Mouse (Mus musculus) MEL (cell line): Measurements from ENCODE around the gene Srrm3. TPM values are rescaled to one million over a fixed set of nuclear protein-coding genes. Genes with fewer than 3 reads are reported as not detected.

Experiments
- DNase-seq: peaks from one replicate; pipeline ENCODE4 v3.0.0; 2011; ENCODE audit warnings: low read depth, low spot score
- H3K27ac ChIP-seq: 2 replicates; pipeline ENCODE4 v1.5.1; 2012; ENCODE audit warnings: low read depth, mild to moderate bottlenecking, control low read depth, low read length, moderate library complexity; ENCODE audit not compliant: control insufficient read depth
- H3K27me3 ChIP-seq, 2 experiments: fragments of 150-350 bp in 1 of 2; sonication (generic) in 1 of 2; 2 replicates each; pipeline ENCODE4 v1.6.1; 2012; ENCODE audit warnings: low read length in 2 of 2, mild to moderate bottlenecking in 2 of 2, improper control_type of control experiment in 1 of 2, moderate library complexity in 1 of 2; ENCODE audit not compliant: insufficient read depth in 2 of 2, control insufficient read depth in 1 of 2
- H3K36me3 ChIP-seq, 2 experiments: 2 replicates each; pipeline ENCODE4 v1.6.1; 2012 to 2014; ENCODE audit warnings: low read length in 2 of 2, improper control_type of control experiment in 1 of 2, inconsistent platforms in 1 of 2, mild to moderate bottlenecking in 1 of 2; ENCODE audit not compliant: insufficient read depth in 2 of 2, control insufficient read depth in 1 of 2
- H3K4me1 ChIP-seq, 2 experiments: fragments of 150-350 bp in 1 of 2; sonication (generic) in 1 of 2; 2 replicates each; pipeline ENCODE4 v1.6.1; 2012; ENCODE audit warnings: low read length in 2 of 2, improper control_type of control experiment in 1 of 2, mild to moderate bottlenecking in 1 of 2; ENCODE audit not compliant: insufficient read depth in 2 of 2, control insufficient read depth in 1 of 2
- H3K4me3 ChIP-seq, 2 experiments: fragments of 150-350 bp in 1 of 2; sonication (generic) in 1 of 2; 2 replicates each; pipeline ENCODE4 v1.5.1; 2012; ENCODE audit warnings: low read depth in 2 of 2, low read length in 2 of 2, mild to moderate bottlenecking in 2 of 2, moderate library complexity in 2 of 2, control low read depth in 1 of 2, improper control_type of control experiment in 1 of 2; ENCODE audit not compliant: control insufficient read depth in 1 of 2, insufficient read depth in 1 of 2
- H3K79me2 ChIP-seq: 2 replicates; pipeline ENCODE4 v1.6.1; 2012; ENCODE audit warnings: mild to moderate bottlenecking, low read length, moderate library complexity; ENCODE audit not compliant: control insufficient read depth, poor library complexity, insufficient read depth
- H3K9ac ChIP-seq: 2 replicates; pipeline ENCODE4 v1.6.1; 2012; ENCODE audit warnings: low read depth, mild to moderate bottlenecking, control low read depth, low read length, moderate library complexity; ENCODE audit not compliant: control insufficient read depth, poor library complexity, severe bottlenecking
- H3K9me3 ChIP-seq: fragments of 150-350 bp; sonication (generic); replicated peaks from 2 replicates; pipeline ENCODE4 v1.6.1; 2012; ENCODE audit warnings: mild to moderate bottlenecking, low read length, improper control_type of control experiment, moderate library complexity; ENCODE audit not compliant: insufficient read depth
- BHLHE40 ChIP-seq: IDR thresholded peaks from 2 replicates; pipeline ENCODE4 v1.6.1; 2012; ENCODE audit warnings: low read depth, mild to moderate bottlenecking, inconsistent platforms, low read length, improper control_type of control experiment, borderline replicate concordance
- CHD1 ChIP-seq: IDR thresholded peaks from 2 replicates; pipeline ENCODE4 v1.6.1; 2012; ENCODE audit warnings: low read depth, mild to moderate bottlenecking, inconsistent platforms, low read length, improper control_type of control experiment
- CHD2 ChIP-seq: IDR thresholded peaks from 2 replicates; pipeline ENCODE4 v1.6.1; 2011; ENCODE audit warnings: low read length, improper control_type of control experiment
- E2F4 ChIP-seq: IDR thresholded peaks from 2 replicates; pipeline ENCODE4 v1.6.1; 2011; ENCODE audit warnings: low read depth, low read length, improper control_type of control experiment, borderline replicate concordance
- ELF1 ChIP-seq: IDR thresholded peaks from 2 replicates; pipeline ENCODE4 v1.6.1; 2014; ENCODE audit warnings: low read depth, mild to moderate bottlenecking, inconsistent platforms, low read length, improper control_type of control experiment, moderate library complexity
- EP300 ChIP-seq, 2 experiments: IDR thresholded peaks; 2 replicates each; pipeline ENCODE4 v1.6.1; 2011; ENCODE audit warnings: improper control_type of control experiment in 2 of 2, low read length in 2 of 2, low read depth in 1 of 2, mild to moderate bottlenecking in 1 of 2
- GATA1 ChIP-seq: IDR thresholded peaks from 2 replicates; pipeline ENCODE4 v1.6.1; 2011; ENCODE audit warnings: low read depth, low read length, improper control_type of control experiment
- MAFK ChIP-seq: IDR thresholded peaks from 2 replicates; pipeline ENCODE4 v1.6.1; 2011; ENCODE audit warnings: low read depth, mild to moderate bottlenecking, low read length, improper control_type of control experiment, borderline replicate concordance
- MAZ ChIP-seq: IDR thresholded peaks from 2 replicates; pipeline ENCODE4 v1.6.1; 2012; ENCODE audit warnings: low read depth, mild to moderate bottlenecking, inconsistent platforms, low read length, improper control_type of control experiment
- MEF2A ChIP-seq: IDR thresholded peaks from 2 replicates; pipeline ENCODE4 v1.6.1; 2014; ENCODE audit warnings: low read depth, mild to moderate bottlenecking, inconsistent platforms, low read length, improper control_type of control experiment; ENCODE audit not compliant: poor library complexity, insufficient replicate concordance, severe bottlenecking; ENCODE audit errors: extremely low read depth
- NELFE ChIP-seq: IDR thresholded peaks from 2 replicates; pipeline ENCODE4 v1.6.1; 2011; ENCODE audit warnings: low read depth, low read length, improper control_type of control experiment
- POLR2AphosphoS5 ChIP-seq: IDR thresholded peaks from 2 replicates; pipeline ENCODE4 v1.6.1; 2012; ENCODE audit warnings: low read depth, borderline replicate concordance, mild to moderate bottlenecking, inconsistent platforms, low read length, moderate library complexity, mixed read lengths
- RAD21 ChIP-seq: IDR thresholded peaks from 2 replicates; pipeline ENCODE4 v1.6.1; 2011; ENCODE audit warnings: mild to moderate bottlenecking, low read depth, low read length, improper control_type of control experiment
- SMC3 ChIP-seq: IDR thresholded peaks from 2 replicates; pipeline ENCODE4 v1.6.1; 2011; ENCODE audit warnings: low read depth, low read length, improper control_type of control experiment
- TAL1 ChIP-seq: IDR thresholded peaks from 2 replicates; pipeline ENCODE4 v1.6.1; 2012; ENCODE audit warnings: mild to moderate bottlenecking, inconsistent platforms, low read length, moderate library complexity, mixed read lengths
- UBTF ChIP-seq: IDR thresholded peaks from 2 replicates; pipeline ENCODE4 v1.6.1; 2012; ENCODE audit warnings: low read depth, mild to moderate bottlenecking, inconsistent platforms, low read length, improper control_type of control experiment, moderate library complexity, borderline replicate concordance; ENCODE audit not compliant: insufficient read depth
- USF1 ChIP-seq: IDR thresholded peaks from 2 replicates; pipeline ENCODE4 v1.6.1; 2014; ENCODE audit warnings: low read depth, mild to moderate bottlenecking, inconsistent platforms, low read length, improper control_type of control experiment, moderate library complexity
- ZC3H11A ChIP-seq: IDR thresholded peaks from 2 replicates; pipeline ENCODE4 v1.6.1; 2012; ENCODE audit warnings: low read depth, mild to moderate bottlenecking, inconsistent platforms, low read length, improper control_type of control experiment
- polyA plus RNA-seq, 2 experiments: library from polyadenylated mRNA; stranded (reverse) in 1 of 2; unstranded in 1 of 2; fragments of >175 nt in 1 of 2; fragments of >200 nt in 1 of 2; gene quantifications; 2 replicates each; pipeline versions ENCODE4 v1.2.1 to v1.2.4; 2012; ENCODE audit warnings: low replicate concordance in 2 of 2, low read depth in 1 of 2; ENCODE audit not compliant: insufficient read length in 2 of 2, insufficient read depth in 1 of 2, missing spikeins in 1 of 2
- total RNA-seq: library from RNA; depleted of rRNA; stranded (reverse); fragments of 300-350 nt; gene quantifications from 2 replicates; pipeline ENCODE4 v1.2.3, GENCODE M21; 2012

Gene Srrm3
- total and polyA plus RNA-seq, 3 experiments = not detected

GRCm38 (mm10) chr5:135804735-135805134 is 2.0 kb upstream of the Srrm3 start:
- no peaks in the 10 kb centered on the region for H3K9me3 ChIP-seq
- H3K36me3 ChIP-seq = no peaks in the 10 kb centered on the region
- no peaks in the 10 kb centered on the region for H3K79me2 ChIP-seq
- TF ChIP-seq BHLHE40 (no peak), MEF2A (no peak), MAFK (no peak), SMC3 (no peak), USF1 (no peak), POLR2AphosphoS5 (no peak), CHD1 (no peak), CHD2 (no peak), ELF1 (no peak), RAD21 (no peak), TAL1 (no peak)
- TF ChIP-seq, all 39 proteins: peak for 0
- Histone ChIP-seq H3K4me1 (no peaks in the 10 kb centered on the region), H3K9ac (no peak overlapping the region), H3K4me3 (no peak overlapping the region), H3K27me3 (peaks cover 2 to 14% of the 10 kb centered on the region in 2 experiments), H3K27ac (no peak overlapping the region)
- no peak for DNase-seq

DNA sequence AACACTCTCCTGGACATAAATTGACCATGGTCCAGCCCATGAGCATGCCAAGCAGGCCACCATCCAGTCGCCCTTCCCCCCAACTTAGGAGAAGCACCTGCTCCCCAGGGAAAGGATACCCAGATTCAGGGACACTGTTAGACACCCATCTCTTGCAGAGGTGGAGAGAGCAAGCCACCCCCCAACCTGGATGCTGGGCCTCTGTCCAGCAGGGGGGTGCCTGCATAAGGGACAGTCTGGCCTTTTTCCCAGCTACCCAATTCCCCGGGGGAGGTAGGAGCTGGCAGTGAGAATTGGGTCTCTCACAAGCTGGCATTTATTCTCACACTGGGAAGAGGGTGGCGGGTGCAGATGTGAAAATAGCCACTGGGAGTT is 560 bp downstream of the Srrm3 start:
- Histone ChIP-seq H3K27ac (no peak overlapping the region), H3K4me1 (no peaks in the 10 kb centered on the region), H3K36me3 (no peaks in the 10 kb centered on the region), H3K9me3 (no peaks in the 10 kb centered on the region), H3K4me3 (no peak overlapping the region), H3K9ac (no peak overlapping the region), H3K79me2 (no peaks in the 10 kb centered on the region), H3K27me3 (peaks cover 12 to 26% of the 10 kb centered on the region in 2 experiments)
- DNase-seq = no peak
- no peak for TF ChIP-seq E2F4
- TF ChIP-seq MEF2A = no peak
- TF ChIP-seq USF1 = no peak
- TF ChIP-seq EP300 (IDR thresholded peaks at IDR 0.05; ENCODE audit: low read depth in 1 of 2, low read length in 2 of 2) = no peak
- no peak for TF ChIP-seq GATA1
- no peak for TF ChIP-seq NELFE
- no peak for TF ChIP-seq UBTF
- TF ChIP-seq TAL1 = no peak
- no peak for TF ChIP-seq CHD1
- TF ChIP-seq SMC3 = no peak
- no peak for TF ChIP-seq BHLHE40
- no peak for TF ChIP-seq MAZ
- no peak for TF ChIP-seq ZC3H11A
